Mouse (Mus musculus) limb, embryonic 14.5 days (tissue): ENCODE measurements around the gene Mtus2. TPM values are rescaled to one million over a fixed set of nuclear protein-coding genes. Genes with fewer than 3 reads are reported as not detected.
A peak's percentile ranks its signal among the peaks of the same experiment; 100 is the strongest.
"Not testable (repeated sequence)": the region's sequence is repeated elsewhere in the genome, so short reads cannot be mapped to it uniquely, and the experiment has no call there.

Experiments
- ATAC-seq: fragments of 200-750 bp; cut with Nextera tagmentation; 2 replicates; pipeline ENCODE4 v1.8.0; 2017; ENCODE audit warnings: low read depth, moderate number of reproducible peaks, moderate TSS enrichment; ENCODE audit not compliant: low FRiP score
- DNase-seq: peaks from one replicate; pipeline ENCODE4 v3.0.0-alpha.2; 2015; ENCODE audit warnings: low spot score
- H3K27ac ChIP-seq: fragments of 300-500 bp; sonication (generic); replicated peaks from 2 replicates; pipeline ENCODE4 v1.5.1; 2014; ENCODE audit warnings: low read depth, mild to moderate bottlenecking, low read length, moderate library complexity, mixed read lengths
- H3K27me3 ChIP-seq: fragments of 300-500 bp; sonication (generic); 2 replicates; pipeline ENCODE4 v1.6.1; 2014; ENCODE audit warnings: low read length, mixed read lengths; ENCODE audit not compliant: control insufficient read depth, insufficient read depth
- H3K36me3 ChIP-seq: fragments of 300-500 bp; sonication (generic); 2 replicates; pipeline ENCODE4 v1.6.1; 2014; ENCODE audit warnings: mild to moderate bottlenecking, low read length, moderate library complexity, mixed read lengths; ENCODE audit not compliant: control insufficient read depth, insufficient read depth
- H3K4me1 ChIP-seq: fragments of 300-500 bp; sonication (generic); 2 replicates; pipeline ENCODE4 v1.6.1; 2014; ENCODE audit warnings: antibody characterized with exemption, low read length, mixed read lengths; ENCODE audit not compliant: control insufficient read depth, insufficient read depth
- H3K4me2 ChIP-seq: fragments of 300-500 bp; sonication (generic); replicated peaks from 2 replicates; pipeline ENCODE4 v1.6.1; 2014; ENCODE audit warnings: low read depth, mild to moderate bottlenecking, low read length, moderate library complexity; ENCODE audit not compliant: severe bottlenecking
- H3K4me3 ChIP-seq: fragments of 300-500 bp; sonication (generic); replicated peaks from 2 replicates; pipeline ENCODE4 v1.5.1; 2014; ENCODE audit warnings: low read length
- H3K9ac ChIP-seq: fragments of 300-500 bp; sonication (generic); 2 replicates; pipeline ENCODE4 v1.6.1; 2014; ENCODE audit warnings: mild to moderate bottlenecking, low read depth, low read length, moderate library complexity; ENCODE audit not compliant: severe bottlenecking
- H3K9me3 ChIP-seq: fragments of 300-500 bp; sonication (generic); 2 replicates; pipeline ENCODE4 v1.6.1; 2016; ENCODE audit warnings: low read length; ENCODE audit not compliant: control insufficient read depth
- POLR2A ChIP-seq: fragments of 200-500 bp; IDR thresholded peaks from 2 replicates; pipeline ENCODE4 v1.8.0; 2012; ENCODE audit warnings: inconsistent platforms, mild to moderate bottlenecking, moderate library complexity, borderline replicate concordance; ENCODE audit not compliant: insufficient read depth, insufficient read length; ENCODE audit errors: extremely low read depth
- WGBS: fragments of 180-500 bp; shearing (Covaris S2); extraction: QIAGEN DNeasy Blood & Tissue Kit; methylation state at CpG from one replicate; pipeline ENCODE4 v1.1.7; 2014; 5-methylcytosine and 5-hydroxymethylcytosine counted together
- polyA plus RNA-seq, 2 experiments: library from polyadenylated mRNA; depleted of rRNA in 1 of 2; stranded (reverse) in 1 of 2; unstranded in 1 of 2; fragments of >200 nt; fragmentation: Nextera tagmentation in 1 of 2; extraction: Ambion mirVana in 1 of 2; gene quantifications; 2 replicates each; pipeline versions ENCODE4 v1.2.1 to v1.2.3; 2012 to 2014

Gene Mtus2
- polyA plus RNA-seq, 2 experiments: 3.2 to 5.5 TPM

DNA sequence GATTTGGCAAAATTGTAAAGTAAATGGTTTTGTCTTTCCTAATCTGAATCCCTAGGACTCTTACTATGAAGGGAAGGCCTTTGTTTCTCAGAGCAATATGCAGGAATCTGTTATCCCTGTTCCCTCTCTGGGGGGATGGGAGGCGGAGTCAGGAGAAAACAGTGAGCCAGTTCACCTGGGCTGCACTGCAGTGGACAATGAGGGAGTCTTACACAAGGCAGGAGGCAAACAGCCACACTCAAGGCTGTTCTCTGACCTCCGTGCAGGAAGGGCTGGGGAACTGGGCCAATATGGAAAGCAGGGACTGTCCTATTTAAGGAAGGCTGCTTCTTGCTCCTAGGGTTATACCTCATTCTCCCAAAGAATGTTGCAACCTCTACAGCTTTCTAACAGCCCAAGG, 5.4 kb upstream of the Mtus2 start:
- DNase-seq: no peak
- WGBS: 47% methylated on average over 2 of the region's 2 CpGs
- Histone ChIP-seq H3K9me3 (no peaks in the 10 kb centered on the region), H3K4me2 (no peak overlapping the region), H3K27ac (no peak overlapping the region), H3K4me1 (no peaks in the 10 kb centered on the region), H3K9ac (no peak overlapping the region), H3K27me3 (peaks cover 18% of the 10 kb centered on the region), H3K36me3 (no peaks in the 10 kb centered on the region), H3K4me3 (no peak overlapping the region)
- no peak for TF ChIP-seq POLR2A
- no peak for ATAC-seq

DNA sequence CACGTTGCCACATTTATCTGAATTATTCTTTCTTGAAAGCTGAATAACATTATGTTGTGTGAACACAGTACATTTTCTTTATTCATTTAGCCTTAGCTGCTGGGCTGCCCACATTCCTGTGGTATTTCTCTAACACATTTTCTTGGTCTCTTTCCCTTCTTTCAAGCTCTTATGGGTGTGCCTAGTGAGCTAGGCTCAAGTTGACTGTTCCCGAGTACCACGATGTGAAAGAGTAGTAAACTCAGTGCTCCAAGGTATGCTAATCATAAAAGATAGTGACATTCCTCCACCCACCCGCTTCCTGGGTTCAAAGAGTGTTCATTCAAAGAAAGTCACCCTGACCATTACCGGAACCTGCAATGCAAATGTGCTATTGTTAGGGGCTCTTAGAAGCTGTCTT, 3.9 kb upstream of the Mtus2 start:
- not testable (repeated sequence) for H3K9me3 ChIP-seq, H3K27ac ChIP-seq, H3K4me3 ChIP-seq, DNase-seq, H3K36me3 ChIP-seq, H3K9ac ChIP-seq, ATAC-seq, H3K4me2 ChIP-seq
- H3K27me3 ChIP-seq: peaks cover 31% of the 10 kb centered on the region
- H3K4me1 ChIP-seq: peaks cover 10% of the 10 kb centered on the region; the same call in 1 of the 2 replicates
- WGBS: 75% methylated on average over 5 of the region's 5 CpGs

DNA sequence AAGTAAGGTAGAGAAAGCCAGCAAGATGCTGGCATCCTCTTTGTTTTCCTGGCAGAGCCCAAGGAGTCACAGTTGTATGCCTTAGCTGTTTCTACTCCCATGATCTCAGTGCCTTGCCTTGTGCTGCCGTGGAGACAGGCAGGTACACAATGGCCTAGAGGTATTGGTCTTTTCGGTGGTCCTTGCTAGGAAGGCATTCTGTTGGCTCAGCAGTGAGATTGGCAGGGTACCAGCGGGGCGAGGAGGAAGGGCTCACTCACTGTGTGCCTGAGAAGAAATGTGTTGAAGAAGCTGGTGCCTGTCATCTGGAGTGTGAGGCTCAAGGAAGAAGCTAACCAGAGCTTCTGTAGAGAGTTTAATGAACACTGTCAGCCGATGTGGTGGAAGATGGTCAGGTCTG, 1.4 kb upstream of the Mtus2 start:
- Histone ChIP-seq H3K9ac (no peak overlapping the region), H3K36me3 (no peaks in the 10 kb centered on the region), H3K4me2 (no peak overlapping the region), H3K27ac (no peak overlapping the region), H3K4me3 (no peak overlapping the region), H3K4me1 (peaks cover 10% of the 10 kb centered on the region; the same call in 1 of the 2 replicates), H3K27me3 (peaks cover 38% of the 10 kb centered on the region), H3K9me3 (no peaks in the 10 kb centered on the region)
- 28% methylated on average over 5 of the region's 5 CpGs for WGBS
- no peak for TF ChIP-seq POLR2A
- DNase-seq (no peak), ATAC-seq (no peak)

- peak overlapping the region; percentile 93; the same call in 1 of the 2 replicates for H3K4me2 ChIP-seq
- DNase-seq (no peak), ATAC-seq (no peak)
- no peak for TF ChIP-seq POLR2A
- no peaks in the 10 kb centered on the region for H3K36me3 ChIP-seq
- no peak overlapping the region for H3K4me3 ChIP-seq
- H3K4me1 ChIP-seq: peaks cover 10% of the 10 kb centered on the region; the same call in 1 of the 2 replicates
- H3K9ac ChIP-seq: no peak overlapping the region
- 3% methylated on average over 11 of the region's 11 CpGs for WGBS
- peaks cover 38% of the 10 kb centered on the region for H3K27me3 ChIP-seq
- H3K9me3 ChIP-seq: no peaks in the 10 kb centered on the region
- H3K27ac ChIP-seq: no peak overlapping the region
Observed at GRCm38 (mm10) chr5:147956421-147956820, 699 bp upstream of the Mtus2 start.

DNA sequence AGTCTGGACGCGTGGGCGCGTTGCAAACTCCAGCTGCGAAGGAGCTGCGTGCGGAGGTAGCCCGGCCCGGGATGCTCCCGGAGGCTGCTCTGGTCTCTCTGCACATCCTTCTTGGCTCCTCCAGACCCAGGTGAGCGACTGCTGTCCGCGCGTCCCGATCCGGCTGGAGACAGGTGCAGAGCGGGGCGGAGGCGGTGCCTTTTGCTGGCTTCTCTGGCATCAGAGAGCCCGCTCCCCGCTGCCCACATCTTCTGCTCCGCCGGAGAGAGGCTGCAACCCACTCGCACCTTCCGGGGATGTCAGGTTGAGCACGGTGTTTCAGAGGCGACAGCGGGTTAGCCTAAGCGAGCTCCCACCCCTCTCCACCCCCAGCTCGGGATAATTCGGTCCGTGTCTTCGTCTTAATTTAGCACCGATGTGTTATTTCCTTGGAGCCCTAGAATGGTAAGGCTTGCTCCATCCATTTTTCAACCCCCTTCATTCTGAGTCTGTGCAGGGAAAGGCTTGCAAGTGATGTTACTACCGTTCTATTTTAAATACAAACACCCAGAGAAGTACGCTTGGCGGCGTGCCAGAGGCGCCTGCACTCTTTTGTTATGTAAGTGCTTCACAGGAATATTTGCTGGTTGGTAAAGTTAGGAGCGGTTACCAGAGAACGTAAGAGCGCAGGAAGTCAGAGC, 612 bp downstream of the Mtus2 start:
- Histone ChIP-seq H3K4me3 (peak overlapping the region; percentile 52), H3K27ac (no peak overlapping the region), H3K9me3 (no peaks in the 10 kb centered on the region), H3K9ac (peak overlapping the region; percentile 44), H3K27me3 (peaks cover 38% of the 10 kb centered on the region), H3K4me2 (peak overlapping the region; percentile 93), H3K36me3 (no peaks in the 10 kb centered on the region), H3K4me1 (peaks cover 10% of the 10 kb centered on the region; the same call in 1 of the 2 replicates)
- no peak for TF ChIP-seq POLR2A
- DNase-seq (peak; percentile 54), ATAC-seq (no peak)
- WGBS: 1% methylated on average over 36 of the region's 42 CpGs
